ENCODE assay signal across 17 mouse cellular contexts in genomic region chr14:62417501-62417900, GRCm38 (mm10). TPM values are rescaled to one million over a fixed set of nuclear protein-coding genes. Genes with fewer than 3 reads are reported as not detected.
A peak's percentile ranks its signal among the peaks of the same experiment; 100 is the strongest.
DNase-seq lines count a peak whose midpoint lies in the region; ATAC-seq lines count a peak whose summit lies in the region.
"Had no signal": no experiment of that assay in that cellular context is flagged by ENCODE, and none has a peak within 500 bp of the region (broad histone marks: within the 10 kb centered on the region; RNA-seq: fewer than 3 reads in every experiment).

No protein-coding gene starts in this region.

- peak; percentile 19 to 51 for DNase-seq in frontal cortex, adult 2 months (ENCODE audit: extremely low spot score in 1 of 2, low spot score in 1 of 2)
- DNase-seq in frontal cortex, postnatal 10 days (ENCODE audit: low spot score in 2 of 2) = no peak
- no peak for DNase-seq in hindbrain, embryonic 10.5 days (ENCODE audit: low spot score)
- no peak for DNase-seq in forebrain, embryonic 14.5 days (ENCODE audit: low spot score)
- no peak for DNase-seq in midbrain, embryonic 14.5 days
- DNase-seq in lung, postnatal 36 days = no peak
- DNase-seq: gastrocnemius, postnatal 14 days; lung, adult 2 months; thymus, postnatal 25 days had no signal

- no peaks in the 10 kb centered on the region for H3K27me3 ChIP-seq in hindbrain, embryonic 15.5 days
- H3K27me3 ChIP-seq in hindbrain, embryonic 10.5 days (ENCODE audit: insufficient read depth, poor library complexity, severe bottlenecking) = no peaks in the 10 kb centered on the region
- H3K27me3 ChIP-seq in forebrain, embryonic 14.5 days (replicated peaks; ENCODE audit: control insufficient read depth, insufficient read depth, low read length) = no peaks in the 10 kb centered on the region
- H3K27me3 ChIP-seq in midbrain, embryonic 14.5 days (ENCODE audit: control insufficient read depth, insufficient read depth, low read length) = no peaks in the 10 kb centered on the region

- no peaks in the 10 kb centered on the region for H3K36me3 ChIP-seq in hindbrain, embryonic 15.5 days
- no peaks in the 10 kb centered on the region for H3K36me3 ChIP-seq in hindbrain, embryonic 10.5 days
- H3K36me3 ChIP-seq in forebrain, embryonic 14.5 days (ENCODE audit: control insufficient read depth, insufficient read depth, low read length) = no peaks in the 10 kb centered on the region
- H3K36me3 ChIP-seq in midbrain, embryonic 14.5 days (ENCODE audit: control insufficient read depth, insufficient read depth, low read length) = no peaks in the 10 kb centered on the region

- H3K9me3 ChIP-seq in hindbrain, embryonic 15.5 days = no peaks in the 10 kb centered on the region
- H3K9me3 ChIP-seq in hindbrain, embryonic 10.5 days = no peaks in the 10 kb centered on the region
- H3K9me3 ChIP-seq in forebrain, embryonic 14.5 days (replicated peaks; ENCODE audit: control insufficient read depth, low read length) = no peaks in the 10 kb centered on the region
- no peaks in the 10 kb centered on the region for H3K9me3 ChIP-seq in midbrain, embryonic 14.5 days (ENCODE audit: control insufficient read depth, low read length)

- no peak overlapping the region for H3K4me2 ChIP-seq in hindbrain, embryonic 15.5 days
- no peak overlapping the region for H3K4me2 ChIP-seq in forebrain, embryonic 14.5 days (ENCODE audit: low read length)
- no peak overlapping the region for H3K4me2 ChIP-seq in midbrain, embryonic 14.5 days (ENCODE audit: low read length)
- H3K4me2 ChIP-seq: heart, embryonic 11.5 days had no signal

- no peak overlapping the region for H3K9ac ChIP-seq in hindbrain, embryonic 15.5 days
- no peak overlapping the region for H3K9ac ChIP-seq in forebrain, embryonic 14.5 days (ENCODE audit: low read length)
- no peak overlapping the region for H3K9ac ChIP-seq in midbrain, embryonic 14.5 days (replicated peaks; ENCODE audit: low read length)

- peak overlapping the region; percentile 76 for H3K27ac ChIP-seq in hindbrain, embryonic 15.5 days (replicated peaks)
- H3K27ac ChIP-seq in hindbrain, embryonic 10.5 days = no peak overlapping the region; the same call in 1 of the 2 replicates
- H3K27ac ChIP-seq in forebrain, embryonic 14.5 days (ENCODE audit: low read depth, low read length) = peak overlapping the region; percentile 86
- peak overlapping the region; percentile 71 for H3K27ac ChIP-seq in midbrain, embryonic 14.5 days (replicated peaks; ENCODE audit: low read depth, low read length)

- no peak for ATAC-seq in hindbrain, embryonic 15.5 days (ENCODE audit: low FRiP score, low read depth)
- ATAC-seq in forebrain, embryonic 14.5 days = no peak
- no peak for ATAC-seq in midbrain, embryonic 14.5 days (ENCODE audit: low FRiP score, low TSS enrichment)
- ATAC-seq: activated CD4-positive, CD25-positive, alpha-beta regulatory T cell, adult 4 months had no signal

- H3K4me1 ChIP-seq in hindbrain, embryonic 15.5 days (replicated peaks) = peaks cover 19% of the 10 kb centered on the region
- H3K4me1 ChIP-seq in hindbrain, embryonic 10.5 days (replicated peaks) = peaks cover 22% of the 10 kb centered on the region
- peaks cover 33% of the 10 kb centered on the region for H3K4me1 ChIP-seq in forebrain, embryonic 14.5 days (ENCODE audit: control insufficient read depth, insufficient read depth, low read length)
- peaks cover 8% of the 10 kb centered on the region for H3K4me1 ChIP-seq in midbrain, embryonic 14.5 days (ENCODE audit: control insufficient read depth, insufficient read depth, low read length)

- WGBS in hindbrain, embryonic 15.5 days = 82% methylated on average over 3 of the region's 3 CpGs
- 89% methylated on average over 3 of the region's 3 CpGs for WGBS in hindbrain, embryonic 10.5 days
- 83% methylated on average over 3 of the region's 3 CpGs for WGBS in forebrain, embryonic 14.5 days
- WGBS in midbrain, embryonic 14.5 days = 89% methylated on average over 3 of the region's 3 CpGs

- no peak overlapping the region for H3K4me3 ChIP-seq in hindbrain, embryonic 15.5 days
- no peak overlapping the region for H3K4me3 ChIP-seq in hindbrain, embryonic 10.5 days
- H3K4me3 ChIP-seq in forebrain, embryonic 14.5 days (ENCODE audit: low read depth, low read length) = no peak overlapping the region
- H3K4me3 ChIP-seq in midbrain, embryonic 14.5 days (replicated peaks; ENCODE audit: low read depth, low read length) = no peak overlapping the region
- H3K4me3 ChIP-seq: layer of hippocampus, adult 2 months had no signal

RNA-seq across cellular contexts. Expression of gene Gucy1b2, which starts 38.6 kb away (rescaled TPM):
- polyA plus RNA-seq in frontal cortex, adult 2 months (2012; rRNA removed) = 0.19 and 0.32 TPM in 2 replicates
- polyA plus RNA-seq in hindbrain, embryonic 15.5 days (2015; fragmentation: Nextera tagmentation; extraction: Ambion mirVana) = 0.67 and 1.3 TPM in 2 replicates
- polyA plus RNA-seq in hindbrain, embryonic 10.5 days (2016; fragmentation: Nextera tagmentation; extraction: Ambion mirVana) = 0.09 TPM in 1 of 2 replicates, not detected in the other
- 3.7 and 4.5 TPM in 2 replicates for polyA plus RNA-seq in forebrain, embryonic 14.5 days (2014; fragmentation: Nextera tagmentation; extraction: Ambion mirVana)
- polyA plus RNA-seq in midbrain, embryonic 14.5 days (2014; fragmentation: Nextera tagmentation; extraction: Ambion mirVana) = 1.00 and 1.0 TPM in 2 replicates
- polyA plus RNA-seq: activated CD4-positive, CD25-positive, alpha-beta regulatory T cell, adult 4 months; heart, embryonic 11.5 days; intestine, embryonic 14.5 days; kidney, embryonic 14.5 days; liver, adult 2 months; lung, adult 2 months; spleen, adult 2 months had no signal

Comparison
In these comparisons a context has a peak if more than half of its experiments do, and no peak if none do; other contexts are left out.
1. DNase-seq: peak in frontal cortex, adult 2 months (2 of 2); none in frontal cortex, postnatal 10 days (0 of 2), hindbrain, embryonic 10.5 days (single experiment), forebrain, embryonic 14.5 days (single experiment), midbrain, embryonic 14.5 days (single experiment) and lung, postnatal 36 days (single experiment).